Mouse (Mus musculus) embryonic facial prominence, embryonic 14.5 days (tissue): Measurements from ENCODE around the gene Swt1. TPM values are rescaled to one million over a fixed set of nuclear protein-coding genes. Genes with fewer than 3 reads are reported as not detected.
"Not testable (repeated sequence)": the region's sequence is repeated elsewhere in the genome, so short reads cannot be mapped to it uniquely, and the experiment has no call there.

Source experiments
- ATAC-seq: fragments of 200-750 bp; cut with Nextera tagmentation; 2 replicates; pipeline ENCODE4 v1.8.0; 2017; ENCODE audit warnings: low read depth, moderate number of reproducible peaks, moderate TSS enrichment
- DNase-seq: peaks from one replicate; pipeline ENCODE4 v3.0.0-alpha.2; 2015; ENCODE audit warnings: low spot score
- H3K27ac ChIP-seq: fragments of 300-500 bp; sonication (generic); replicated peaks from 2 replicates; pipeline ENCODE4 v1.5.1; 2014; ENCODE audit warnings: low read depth, mild to moderate bottlenecking, low read length, moderate library complexity
- H3K27me3 ChIP-seq: fragments of 300-500 bp; sonication (generic); replicated peaks from 2 replicates; pipeline ENCODE4 v1.6.1; 2014; ENCODE audit warnings: low read length; ENCODE audit not compliant: control insufficient read depth, insufficient read depth
- H3K36me3 ChIP-seq: fragments of 300-500 bp; sonication (generic); 2 replicates; pipeline ENCODE4 v1.6.1; 2014; ENCODE audit warnings: low read length, mixed read lengths; ENCODE audit not compliant: control insufficient read depth, insufficient read depth
- H3K4me1 ChIP-seq: fragments of 300-500 bp; sonication (generic); 2 replicates; pipeline ENCODE4 v1.6.1; 2014; ENCODE audit warnings: antibody characterized with exemption, low read length; ENCODE audit not compliant: control insufficient read depth, insufficient read depth
- H3K4me2 ChIP-seq: fragments of 300-500 bp; sonication (generic); 2 replicates; pipeline ENCODE4 v1.6.1; 2014; ENCODE audit warnings: low read depth, mild to moderate bottlenecking, low read length, moderate library complexity, mixed read lengths
- H3K4me3 ChIP-seq: fragments of 300-500 bp; sonication (generic); 2 replicates; pipeline ENCODE4 v1.5.1; 2014; ENCODE audit warnings: low read depth, mild to moderate bottlenecking, low read length
- H3K9ac ChIP-seq: fragments of 300-500 bp; sonication (generic); 2 replicates; pipeline ENCODE4 v1.6.1; 2014; ENCODE audit warnings: low read depth, mild to moderate bottlenecking, low read length, moderate library complexity, mixed read lengths
- H3K9me3 ChIP-seq: fragments of 300-500 bp; sonication (generic); 2 replicates; pipeline ENCODE4 v1.6.1; 2016; ENCODE audit warnings: low read length; ENCODE audit not compliant: control insufficient read depth
- WGBS: fragments of 180-500 bp; shearing (Covaris S2); extraction: QIAGEN DNeasy Blood & Tissue Kit; methylation state at CpG from one replicate; pipeline ENCODE4 v1.1.7; 2014; 5-methylcytosine and 5-hydroxymethylcytosine counted together
- polyA plus RNA-seq: library from polyadenylated mRNA; unstranded; fragments of >200 nt; fragmentation: Nextera tagmentation; extraction: Ambion mirVana; gene quantifications from 2 replicates; pipeline ENCODE4 v1.2.1, GENCODE M21; 2014

Gene Swt1
- polyA plus RNA-seq: 20.9 and 22.3 TPM in 2 replicates

DNA sequence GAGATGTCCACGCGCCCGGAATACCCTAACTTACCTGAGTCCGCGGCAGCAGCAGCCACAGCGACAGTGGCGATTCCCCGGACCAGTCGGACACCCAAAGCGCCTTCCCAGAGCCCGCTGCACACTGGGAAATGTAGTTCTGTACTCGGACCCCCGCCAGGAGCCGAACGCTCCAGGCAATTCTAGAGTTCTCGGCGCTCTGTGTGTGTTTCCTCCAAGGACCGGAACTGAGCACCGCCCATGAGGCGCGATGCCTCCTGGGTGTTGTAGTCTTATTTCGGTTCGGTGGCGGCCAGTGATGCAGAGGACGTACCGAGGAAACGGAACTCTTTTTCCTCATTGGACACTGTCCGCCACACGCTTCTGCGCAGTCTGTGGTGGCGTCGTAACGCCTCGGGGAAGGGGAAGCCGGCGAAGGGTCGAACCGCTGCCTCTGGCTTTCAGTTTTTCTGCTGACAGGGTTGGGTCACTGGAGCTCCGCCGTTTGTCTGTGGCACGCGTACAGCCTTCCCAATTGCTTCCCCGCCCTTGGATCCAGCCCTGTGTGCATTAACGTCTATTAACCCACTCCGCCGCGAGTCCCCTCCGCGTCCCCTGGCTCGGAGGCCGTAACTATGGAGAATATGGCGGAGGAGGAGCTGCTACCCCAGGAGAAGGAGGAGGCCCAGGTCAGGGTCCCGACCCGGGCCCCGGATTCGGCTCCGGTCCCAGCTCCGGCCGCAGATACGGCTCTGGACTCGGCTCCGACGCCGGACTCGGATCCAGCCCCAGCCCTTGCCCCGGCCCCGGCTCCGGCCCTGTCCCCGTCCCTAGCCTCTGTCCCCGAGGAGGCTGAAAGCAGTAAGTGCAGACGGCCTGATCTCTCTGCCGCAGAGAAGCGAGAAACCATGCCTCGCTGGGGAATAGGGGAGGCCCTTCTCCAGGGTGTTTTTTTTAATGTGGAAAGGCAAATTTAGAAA lies at the start of gene Swt1, which contains the start of gene Trmt1l:
Gene Swt1 (minus strand): TSS at position 193 of the 959 bp plus-strand sequence.
Gene Trmt1l (plus strand): TSS at position 280 of the 959 bp plus-strand sequence.
- peaks cover 14% of the 10 kb centered on the region for H3K4me1 ChIP-seq
- no peaks in the 10 kb centered on the region for H3K27me3 ChIP-seq
- peak within 1 kb of the TSS; percentile 96 for H3K9ac ChIP-seq
- H3K9me3 ChIP-seq: no peaks in the 10 kb centered on the region
- H3K27ac ChIP-seq: peak within 1 kb of the TSS; percentile 96
- H3K4me2 ChIP-seq: peak within 1 kb of the TSS; percentile 74
- WGBS: under 1% methylated on average over 59 of the region's 74 CpGs
- peak within 1 kb of the TSS; percentile 81 for H3K4me3 ChIP-seq
- H3K36me3 ChIP-seq: peaks cover 4% of the 10 kb centered on the region
- ATAC-seq (peak; percentile 99), DNase-seq (peak; percentile 100)

DNA sequence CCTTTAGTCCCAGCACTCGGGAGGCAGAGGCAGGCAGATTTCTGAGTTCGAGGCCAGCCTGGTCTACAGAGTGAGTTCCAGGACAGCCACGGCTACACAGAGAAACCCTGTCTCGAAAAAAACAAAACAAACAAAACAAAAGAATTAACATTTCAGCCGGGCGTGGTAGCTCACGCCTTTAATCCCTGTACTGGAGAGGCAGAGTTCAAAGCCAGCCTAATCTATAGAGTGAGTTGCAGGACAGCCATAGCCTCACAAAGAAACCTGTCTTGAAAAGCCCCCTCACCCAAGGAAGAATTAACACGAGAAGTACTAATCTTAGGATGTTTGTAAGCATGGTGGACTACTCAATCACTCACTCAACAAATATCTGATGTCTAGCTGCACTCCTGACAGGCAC lies 44.1 kb upstream of the Swt1 start:
- not testable (repeated sequence) for H3K27ac ChIP-seq, H3K9me3 ChIP-seq, H3K27me3 ChIP-seq, H3K4me3 ChIP-seq, H3K4me1 ChIP-seq, H3K4me2 ChIP-seq, DNase-seq, H3K9ac ChIP-seq, ATAC-seq
- peaks cover 76% of the 10 kb centered on the region for H3K36me3 ChIP-seq
- 93% methylated on average over 8 of the region's 8 CpGs for WGBS

DNA sequence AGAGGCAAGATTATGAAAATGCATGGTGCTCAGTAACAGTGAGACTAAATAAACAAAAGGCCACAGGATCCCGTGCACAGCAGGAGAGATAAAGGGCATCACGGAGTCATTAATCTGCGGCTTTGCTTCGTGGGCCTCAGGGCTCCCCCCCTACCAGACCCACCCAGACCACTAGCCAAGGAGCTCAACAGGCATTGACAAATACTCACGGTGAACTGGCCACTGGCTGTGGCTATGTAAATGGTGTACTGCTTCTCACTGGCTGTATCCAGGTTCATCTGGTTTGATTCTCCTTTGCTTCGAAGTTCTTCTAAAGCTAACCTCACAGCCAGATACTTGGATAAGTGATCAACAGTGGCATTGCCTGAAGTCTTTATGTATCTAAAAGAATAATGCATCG lies 43.2 kb upstream of the Swt1 start:
- H3K36me3 ChIP-seq: peaks cover 68% of the 10 kb centered on the region
- H3K9me3 ChIP-seq: no peaks in the 10 kb centered on the region
- no peak for ATAC-seq
- no peak overlapping the region for H3K9ac ChIP-seq
- no peak overlapping the region for H3K4me3 ChIP-seq
- no peaks in the 10 kb centered on the region for H3K4me1 ChIP-seq
- WGBS: 73% methylated on average over 7 of the region's 7 CpGs
- no peak for DNase-seq
- H3K27ac ChIP-seq: no peak overlapping the region
- H3K4me2 ChIP-seq: no peak overlapping the region
- H3K27me3 ChIP-seq: no peaks in the 10 kb centered on the region

GRCm38 (mm10) chr1:151466571-151466970 lies 38.3 kb upstream of the Swt1 start:
- no peak overlapping the region for H3K9ac ChIP-seq
- 78% methylated on average over 4 of the region's 4 CpGs for WGBS
- peaks cover 25% of the 10 kb centered on the region for H3K36me3 ChIP-seq
- no peak overlapping the region for H3K4me2 ChIP-seq
- H3K27me3 ChIP-seq: no peaks in the 10 kb centered on the region
- DNase-seq (peak; percentile 11), ATAC-seq (no peak)
- no peak overlapping the region for H3K4me3 ChIP-seq
- H3K4me1 ChIP-seq: no peaks in the 10 kb centered on the region
- no peaks in the 10 kb centered on the region for H3K9me3 ChIP-seq
- H3K27ac ChIP-seq: no peak overlapping the region

DNA sequence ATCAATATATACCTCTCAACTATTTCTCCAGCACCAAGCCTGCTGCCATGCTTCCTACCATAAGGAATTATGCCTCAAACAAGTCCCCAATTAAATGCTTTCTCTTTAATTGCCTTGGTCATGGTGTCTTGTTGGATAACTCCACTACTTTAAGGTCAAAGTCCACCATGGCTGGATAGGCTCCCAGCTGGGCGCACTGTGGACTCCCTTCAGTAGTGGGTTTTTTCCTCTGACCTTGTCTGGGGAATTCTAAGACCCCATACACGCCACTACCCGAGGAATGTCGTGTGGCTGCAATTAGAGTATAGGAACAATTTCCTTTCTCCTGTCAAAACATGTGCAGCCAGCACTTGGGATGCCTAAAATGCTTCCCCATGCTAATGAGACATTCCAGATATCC lies 36.7 kb upstream of the Swt1 start:
- Histone ChIP-seq H3K4me2 (no peak overlapping the region), H3K27ac (no peak overlapping the region), H3K36me3 (peaks cover 26% of the 10 kb centered on the region), H3K4me3 (no peak overlapping the region), H3K9me3 (no peaks in the 10 kb centered on the region), H3K4me1 (no peaks in the 10 kb centered on the region), H3K9ac (no peak overlapping the region), H3K27me3 (no peaks in the 10 kb centered on the region)
- DNase-seq: no peak
- 19% methylated on average over 4 of the region's 4 CpGs for WGBS
- no peak for ATAC-seq

DNA sequence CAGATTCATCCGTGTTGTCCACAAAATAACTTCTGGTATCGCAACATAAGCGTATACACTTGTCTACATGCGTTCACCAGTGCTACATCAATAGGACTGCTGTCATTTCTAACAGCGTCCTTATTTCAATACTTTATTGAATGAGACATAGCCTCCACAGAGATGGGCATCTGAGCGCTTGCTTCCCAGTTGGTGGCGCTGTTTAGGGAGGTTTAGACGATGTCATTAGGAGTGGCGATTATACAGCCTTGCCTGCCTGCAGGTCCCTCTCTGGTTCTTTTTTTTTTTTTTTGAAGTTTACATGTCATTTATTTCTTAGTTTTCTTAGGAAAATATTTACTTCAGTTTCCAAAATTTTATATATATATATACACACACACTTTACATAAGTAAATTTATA lies 33.0 kb upstream of the Swt1 start:
- 77% methylated on average over 9 of the region's 9 CpGs for WGBS
- Histone ChIP-seq H3K9ac (no peak overlapping the region), H3K9me3 (no peaks in the 10 kb centered on the region), H3K36me3 (peaks cover 46% of the 10 kb centered on the region), H3K4me2 (no peak overlapping the region), H3K27ac (no peak overlapping the region), H3K4me1 (no peaks in the 10 kb centered on the region), H3K27me3 (no peaks in the 10 kb centered on the region), H3K4me3 (no peak overlapping the region)
- ATAC-seq (no peak), DNase-seq (no peak)

DNA sequence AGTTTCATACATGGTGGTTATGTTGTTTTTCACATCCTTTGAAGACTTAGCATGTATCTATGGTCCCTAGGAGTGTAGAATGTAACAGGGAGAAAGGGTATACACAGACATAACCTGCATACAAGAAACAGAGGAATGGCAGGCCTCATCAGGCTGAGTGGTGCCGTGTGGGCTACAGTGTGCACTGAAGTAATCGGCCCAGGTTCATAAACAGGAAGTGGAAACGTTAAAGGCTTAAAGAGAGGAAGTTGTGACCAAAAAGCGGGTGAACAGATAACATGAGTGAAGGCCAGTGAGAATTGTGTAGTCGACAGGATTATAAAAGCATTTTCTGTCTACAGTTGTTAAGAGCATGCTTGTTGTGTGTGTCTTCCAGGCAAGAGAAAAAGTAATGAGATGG lies 28.8 kb upstream of the Swt1 start:
- H3K27ac ChIP-seq: no peak overlapping the region
- ATAC-seq (no peak), DNase-seq (no peak)
- no peak overlapping the region for H3K9ac ChIP-seq
- no peak overlapping the region for H3K4me3 ChIP-seq
- no peaks in the 10 kb centered on the region for H3K4me1 ChIP-seq
- H3K4me2 ChIP-seq: no peak overlapping the region
- no peaks in the 10 kb centered on the region for H3K27me3 ChIP-seq
- peaks cover 73% of the 10 kb centered on the region for H3K36me3 ChIP-seq
- no peaks in the 10 kb centered on the region for H3K9me3 ChIP-seq
- WGBS: 84% methylated on average over 5 of the region's 5 CpGs

- WGBS: 98% methylated on average over 11 of the region's 11 CpGs
These were observed 23.7 kb upstream of the Swt1 start for GRCm38 (mm10) chr1:151451946-151452345.

More at GRCm38 (mm10) chr1:151451946-151452345, 23.7 kb upstream of the Swt1 start:
- no peak overlapping the region for H3K4me2 ChIP-seq
- H3K27ac ChIP-seq: no peak overlapping the region
- peaks cover 75% of the 10 kb centered on the region for H3K36me3 ChIP-seq
- H3K4me1 ChIP-seq: no peaks in the 10 kb centered on the region
- no peak overlapping the region for H3K4me3 ChIP-seq
- H3K27me3 ChIP-seq: no peaks in the 10 kb centered on the region
- DNase-seq: no peak
- H3K9me3 ChIP-seq: no peaks in the 10 kb centered on the region
- H3K9ac ChIP-seq: no peak overlapping the region
- ATAC-seq: no peak
